13 mouse cellular contexts compared by ENCODE assay signal in the genomic region with DNA sequence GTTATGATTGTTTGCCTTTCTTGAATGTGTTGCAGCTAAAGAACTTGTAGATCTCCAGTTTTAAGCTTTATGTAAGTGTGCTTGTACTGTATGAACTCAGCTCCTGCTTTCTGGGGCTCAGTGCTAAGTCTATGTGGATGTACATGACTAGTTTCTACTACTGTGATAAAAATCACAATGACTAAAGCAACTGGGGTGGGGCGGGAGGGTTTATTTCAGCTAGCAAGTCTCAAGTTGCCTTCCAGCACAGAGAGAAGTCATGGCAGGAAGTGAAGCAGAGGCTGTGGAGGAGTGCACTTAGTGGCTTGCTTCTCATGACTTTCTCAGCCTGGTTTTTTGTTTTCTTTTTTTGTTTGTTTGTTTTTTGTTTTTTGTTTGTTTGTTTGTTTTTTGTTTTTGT.
"Had no signal": no experiment of that assay in that cellular context is flagged by ENCODE, and none has a peak within 500 bp of the region (broad histone marks: within the 10 kb centered on the region; RNA-seq: fewer than 3 reads in every experiment).

No protein-coding gene starts in this region.

- ATAC-seq: liver, embryonic 12.5 days had no signal

- H3K9ac ChIP-seq: limb, embryonic 15.5 days; liver, embryonic 12.5 days; lung, embryonic 15.5 days; midbrain, embryonic 12.5 days; neural tube, embryonic 15.5 days had no signal

- H3K4me1 ChIP-seq: limb, embryonic 15.5 days; liver, embryonic 12.5 days; lung, embryonic 15.5 days; midbrain, embryonic 12.5 days; neural tube, embryonic 15.5 days had no signal

- H3K4me2 ChIP-seq: limb, embryonic 15.5 days; liver, embryonic 12.5 days; lung, embryonic 15.5 days; midbrain, embryonic 12.5 days; neural tube, embryonic 15.5 days had no signal

- H3K27me3 ChIP-seq: limb, embryonic 15.5 days; liver, embryonic 12.5 days; lung, embryonic 15.5 days; megakaryocyte, embryonic 14.5 days; midbrain, embryonic 12.5 days; neural tube, embryonic 15.5 days had no signal

- H3K4me3 ChIP-seq: left cerebral cortex, adult 2 months; limb, embryonic 15.5 days; liver, embryonic 12.5 days; lung, embryonic 15.5 days; megakaryocyte, embryonic 14.5 days; midbrain, embryonic 12.5 days; neural tube, embryonic 15.5 days had no signal

- H3K9me3 ChIP-seq: limb, embryonic 15.5 days; liver, embryonic 12.5 days; lung, embryonic 15.5 days; megakaryocyte, embryonic 14.5 days; midbrain, embryonic 12.5 days; neural tube, embryonic 15.5 days had no signal

- H3K27ac ChIP-seq: left cerebral cortex, adult 2 months; limb, embryonic 15.5 days; liver, embryonic 12.5 days; lung, embryonic 15.5 days; macrophage; midbrain, embryonic 12.5 days; neural tube, embryonic 15.5 days had no signal

- DNase-seq: kidney, adult 9 months; kidney, postnatal 25 days; lung, postnatal 14 days; thymus, adult 18-20 months; thymus, postnatal 14 days had no signal
